Mouse (Mus musculus): ENCODE data around the gene D11Wsu47e.
"Not testable (repeated sequence)": the region's sequence is repeated elsewhere in the genome, so short reads cannot be mapped to it uniquely, and the experiment has no call there.

D11Wsu47e gene

DNA sequence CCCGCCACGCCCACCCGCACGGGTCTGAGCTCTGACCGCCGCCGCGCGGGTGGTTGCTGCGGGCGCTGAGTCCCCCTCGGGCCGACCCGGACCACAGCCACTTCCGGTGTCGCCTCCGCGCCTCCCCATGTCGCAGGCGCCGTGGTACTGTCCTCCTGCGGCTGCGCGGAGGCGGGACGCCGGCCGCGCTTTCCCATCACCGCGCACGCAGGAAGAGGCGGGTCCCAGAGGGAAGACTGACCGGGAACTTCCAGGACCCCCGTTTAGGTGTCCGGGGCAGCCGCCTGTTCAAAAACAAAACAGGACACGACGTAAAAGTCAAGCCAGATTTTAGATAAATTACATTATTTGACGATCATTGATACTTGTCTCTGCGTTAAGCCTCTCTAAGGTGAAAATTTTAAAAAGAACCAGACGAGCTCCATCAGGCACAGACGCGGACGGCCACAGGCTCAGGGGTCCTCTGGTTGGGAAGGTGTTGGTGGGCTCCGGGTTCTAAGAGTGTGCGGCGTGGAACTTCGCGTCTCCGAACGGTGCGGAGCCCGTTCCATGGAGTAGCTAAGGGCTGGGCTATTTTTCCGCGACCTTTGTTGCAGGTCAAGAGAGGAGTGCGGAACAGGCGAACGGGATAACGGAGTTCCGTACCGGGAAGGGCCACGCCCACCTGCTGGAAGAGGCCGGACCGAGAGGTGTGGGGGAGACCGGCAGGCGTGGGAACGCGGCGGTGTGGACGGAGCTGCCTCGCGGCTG is at the start of gene D11Wsu47e, which contains the start of gene Fam104a:
D11Wsu47e (plus strand) TSS at position 456 of the 750 bp plus-strand sequence.
Fam104a (minus strand) TSS at position 199 of the 750 bp plus-strand sequence.
- DNase-seq (ENCODE audit: low spot score in 2 of 2) = peak; percentile 90 to 91

DNA sequence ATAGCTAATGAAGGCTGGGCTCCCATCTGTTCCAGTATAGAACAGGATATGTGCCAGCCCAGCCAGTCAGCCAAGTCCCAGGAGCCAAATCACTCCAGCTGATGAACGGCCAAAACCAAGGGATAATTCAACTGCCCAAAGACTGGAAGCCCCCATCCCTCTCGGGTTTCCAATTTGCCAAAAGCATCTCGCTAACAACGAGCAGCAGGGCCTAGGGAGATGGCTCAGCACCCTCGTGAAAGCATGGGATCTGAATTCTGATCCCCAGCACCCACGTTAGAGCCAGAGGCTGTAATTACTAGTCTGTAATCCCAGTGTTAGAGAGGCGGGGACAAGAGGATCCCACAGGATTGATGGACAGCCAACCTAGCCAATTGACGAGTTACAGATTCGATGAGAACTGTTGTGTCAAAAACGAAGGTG is 49.5 kb upstream of the D11Wsu47e start:
- no peak for DNase-seq (ENCODE audit: low spot score in 2 of 2)

GRCm38 (mm10) chr11:113638680-113639079 is 45.5 kb upstream of the D11Wsu47e start:
- DNase-seq (ENCODE audit: low spot score in 2 of 2) = no peak

DNA sequence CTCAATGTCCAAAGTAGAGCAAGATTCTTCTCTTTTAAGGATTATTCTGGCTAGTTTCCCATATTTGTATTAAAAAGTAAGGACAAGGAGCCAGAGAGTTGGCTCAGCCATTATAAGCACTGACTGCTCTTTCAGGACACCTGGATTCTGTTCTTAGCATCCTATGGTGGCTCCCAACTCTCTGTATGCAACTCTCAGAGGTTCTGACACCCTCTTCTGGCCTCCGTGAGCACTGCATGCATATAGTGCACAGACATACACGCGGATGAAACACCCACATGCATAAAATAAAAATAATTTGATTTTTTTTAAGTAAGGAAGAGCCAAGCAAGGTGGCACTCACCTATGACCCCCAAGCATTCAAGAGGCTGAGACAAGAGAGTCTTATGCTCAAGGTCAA is 39.0 kb upstream of the D11Wsu47e start:
- no peak for DNase-seq (ENCODE audit: low spot score in 2 of 2)

GRCm38 (mm10) chr11:113648152-113648551 is 36.1 kb upstream of the D11Wsu47e start:
- peak; percentile 66 to 76 for DNase-seq (ENCODE audit: low spot score in 2 of 2)

DNA sequence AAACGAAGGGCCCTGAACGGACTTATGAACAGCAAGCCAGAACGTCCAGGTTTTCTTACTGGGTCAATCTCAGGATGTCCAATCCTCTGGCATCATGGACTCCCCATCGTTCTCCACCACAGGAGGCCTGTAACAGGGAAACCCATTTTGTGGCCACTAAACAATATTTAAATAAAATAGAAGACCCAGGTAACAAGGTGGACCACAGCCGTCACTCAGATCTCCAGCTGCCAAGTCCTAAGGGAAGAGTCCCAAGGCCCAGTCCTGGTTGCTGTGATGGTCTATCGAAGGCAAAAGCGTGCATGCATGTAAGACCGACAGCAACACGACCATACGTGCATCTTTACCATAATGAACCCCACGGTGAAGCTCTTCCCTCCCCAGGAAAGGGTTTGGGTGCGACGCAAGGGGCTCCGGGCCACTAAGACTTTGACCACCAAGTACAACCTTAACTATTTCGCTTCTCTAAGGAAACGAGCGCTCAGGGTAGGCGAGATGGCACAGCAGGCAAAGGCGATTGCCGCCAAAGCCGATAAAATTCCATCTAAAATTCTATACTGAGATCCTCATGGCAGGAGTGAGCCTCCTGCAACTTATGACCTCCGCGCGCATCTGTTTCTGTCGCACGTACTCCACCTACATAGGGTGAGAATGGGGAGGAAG is 35.4 kb upstream of the D11Wsu47e start, which contains the start of gene Cog1:
Cog1 (plus strand) TSS at position 480 of the 663 bp plus-strand sequence.
- DNase-seq (ENCODE audit: low spot score in 2 of 2) = no peak

- DNase-seq (ENCODE audit: low spot score in 2 of 2) = peak in 1 of 2 experiments; percentile 38
Measured at GRCm38 (mm10) chr11:113649353-113650210, 34.6 kb upstream of the D11Wsu47e start, which contains the start of gene Slc39a11. Gene Slc39a11 (minus strand): TSS chr11:113650079.

DNA sequence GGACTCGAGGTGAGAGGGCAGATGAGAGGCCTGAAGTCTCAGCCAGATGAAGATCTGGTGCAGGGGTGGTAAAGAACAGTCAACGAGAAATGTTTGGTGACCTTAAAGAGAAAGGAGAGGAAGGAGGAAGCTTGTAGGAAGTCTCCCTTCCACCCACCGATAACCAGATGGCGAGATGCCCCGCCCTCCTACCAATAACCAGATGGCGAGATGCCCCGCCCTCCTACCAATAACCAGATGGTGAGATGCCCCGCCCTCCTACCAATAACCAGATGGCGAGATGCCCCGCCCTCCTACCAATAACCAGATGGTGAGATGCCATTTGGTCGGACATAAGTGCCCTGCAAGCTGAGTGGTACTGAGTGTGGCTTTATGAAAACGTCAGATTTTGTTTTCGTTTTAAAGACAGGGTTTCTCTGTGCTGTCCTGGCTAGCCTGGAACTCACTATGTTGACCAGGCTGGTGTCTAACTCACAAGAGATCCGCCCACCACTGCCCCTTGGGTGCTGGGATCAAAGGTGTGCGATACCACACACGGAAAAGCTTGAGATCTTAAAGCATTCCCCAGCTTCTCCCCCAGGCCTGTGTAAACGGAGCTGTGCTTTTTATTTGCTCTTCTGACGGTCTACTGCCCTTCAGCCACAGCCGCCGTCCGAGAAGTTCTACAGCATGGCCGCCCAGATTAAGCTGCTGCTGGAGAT is 32.9 kb upstream of the D11Wsu47e start:
- no peak for DNase-seq (ENCODE audit: low spot score in 2 of 2)

GRCm38 (mm10) chr11:113651907-113652273 is 32.3 kb upstream of the D11Wsu47e start:
- no peak for DNase-seq (ENCODE audit: low spot score in 2 of 2)

DNA sequence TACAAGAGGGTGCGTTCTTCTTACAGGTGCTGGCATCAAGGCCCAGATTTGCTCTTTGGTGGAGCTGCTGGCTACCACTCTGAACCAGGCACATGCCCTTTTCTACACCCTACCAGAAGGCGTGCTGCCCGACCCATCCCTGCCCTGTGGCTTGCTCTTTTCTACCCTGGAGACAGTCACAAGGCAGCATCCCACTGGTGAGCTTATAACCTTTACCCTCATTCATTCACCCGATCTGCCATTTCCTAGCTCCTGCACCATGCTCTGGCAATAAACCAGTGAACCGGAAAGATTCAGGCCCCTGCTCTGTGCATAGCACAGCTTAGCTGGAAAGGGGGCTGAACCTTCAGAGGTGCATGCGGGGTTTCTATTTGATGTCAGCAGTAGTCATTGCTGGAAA is 31.7 kb upstream of the D11Wsu47e start:
- no peak for DNase-seq (ENCODE audit: low spot score in 2 of 2)

GRCm38 (mm10) chr11:113654105-113654504 is 30.1 kb upstream of the D11Wsu47e start:
- no peak for DNase-seq (ENCODE audit: low spot score in 2 of 2)

GRCm38 (mm10) chr11:113654561-113655270 is 29.5 kb upstream of the D11Wsu47e start:
- DNase-seq (ENCODE audit: low spot score in 2 of 2) = no peak

GRCm38 (mm10) chr11:113656511-113656932 is 27.7 kb upstream of the D11Wsu47e start:
- no peak for DNase-seq (ENCODE audit: low spot score in 2 of 2)

DNA sequence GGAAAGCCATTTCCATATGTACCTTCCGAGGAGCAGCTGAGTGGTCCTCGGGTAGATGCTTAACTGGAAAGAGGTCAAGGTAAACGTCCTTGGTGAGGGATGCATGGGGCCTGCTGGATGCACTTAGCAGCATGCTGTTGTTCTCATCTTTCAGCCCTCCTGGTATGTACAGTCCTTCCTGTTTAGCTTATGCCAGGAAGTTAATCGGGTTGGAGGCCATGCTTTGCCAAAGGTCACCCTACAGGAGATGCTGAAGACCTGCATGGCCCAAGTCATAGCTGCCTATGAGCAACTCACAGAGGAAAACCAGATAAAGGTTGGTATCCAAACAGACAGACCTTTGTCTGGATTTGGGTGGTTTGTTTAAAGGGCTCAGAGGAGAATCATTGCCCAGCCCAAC is 27.0 kb upstream of the D11Wsu47e start:
- no peak for DNase-seq (ENCODE audit: low spot score in 2 of 2)

GRCm38 (mm10) chr11:113658319-113658718 is 25.9 kb upstream of the D11Wsu47e start:
- no peak for DNase-seq (ENCODE audit: low spot score in 2 of 2)

GRCm38 (mm10) chr11:113658763-113659162 is 25.4 kb upstream of the D11Wsu47e start:
- DNase-seq (ENCODE audit: low spot score in 2 of 2) = no peak

DNA sequence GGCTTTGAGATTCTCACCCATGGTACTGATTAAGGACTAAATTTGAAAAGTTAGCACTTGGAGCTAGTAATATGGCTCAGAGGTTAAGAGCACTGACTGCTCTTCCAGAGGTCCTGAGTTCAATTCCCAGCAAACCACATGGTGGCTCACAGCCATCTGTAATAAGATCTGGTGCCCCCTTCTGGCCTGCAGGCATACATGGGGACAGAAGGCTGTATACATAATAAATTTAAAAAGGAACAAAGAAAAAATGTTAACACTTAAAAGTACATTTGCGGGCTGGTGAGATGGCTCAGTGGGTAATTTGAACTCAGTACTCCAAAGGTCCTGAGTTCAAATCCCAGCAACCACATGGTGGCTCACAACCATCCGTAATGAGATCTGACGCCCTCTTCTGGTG is 24.0 kb upstream of the D11Wsu47e start:
- DNase-seq (ENCODE audit: low spot score in 2 of 2) = not testable (repeated sequence)

DNA sequence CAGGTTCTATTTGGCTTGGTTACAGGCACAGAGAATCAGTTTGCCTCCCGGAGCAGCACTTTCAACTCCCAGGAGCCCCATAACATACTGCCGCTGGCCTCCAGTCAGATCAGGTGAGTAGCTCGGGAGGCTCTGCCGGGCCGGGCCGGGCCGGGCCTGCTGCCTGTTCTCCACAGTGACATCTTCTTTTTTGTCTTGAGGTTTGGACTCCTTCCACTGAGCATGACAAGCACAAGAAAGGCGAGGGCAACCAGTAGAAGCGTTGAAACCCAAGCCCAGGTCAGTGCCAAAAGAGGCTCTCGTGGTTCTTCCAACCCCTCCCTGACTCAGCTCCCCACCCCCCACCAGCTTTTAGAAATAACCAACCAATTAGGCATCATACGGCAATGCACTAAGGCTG is 23.3 kb upstream of the D11Wsu47e start:
- DNase-seq (ENCODE audit: low spot score in 2 of 2) = no peak

DNA sequence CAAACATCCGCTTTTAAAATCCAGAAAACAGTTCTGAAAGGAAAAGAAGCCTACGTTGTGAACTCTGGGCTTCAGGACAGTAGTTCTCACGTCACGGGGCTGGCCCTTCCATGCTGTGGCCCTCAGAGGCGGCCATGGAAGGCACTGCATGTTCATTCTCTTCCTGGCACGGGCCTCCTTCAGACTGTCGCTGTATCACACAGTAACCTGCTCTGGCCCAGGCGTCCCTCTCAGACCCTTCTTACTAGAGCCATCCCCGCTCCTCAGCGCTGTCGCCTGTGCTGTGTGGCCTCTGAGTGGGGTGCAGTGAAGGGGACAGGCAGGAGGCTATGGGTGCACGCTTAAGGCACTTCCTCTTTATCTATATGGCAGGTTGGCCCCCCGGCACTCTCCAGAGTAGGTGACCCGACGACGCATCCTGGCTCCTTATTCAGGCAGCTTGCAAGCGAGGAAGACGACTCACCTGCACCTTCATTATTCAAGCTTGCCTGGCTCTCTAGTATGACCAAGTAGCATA is 22.3 kb upstream of the D11Wsu47e start:
- DNase-seq (ENCODE audit: low spot score in 2 of 2) = no peak

DNA sequence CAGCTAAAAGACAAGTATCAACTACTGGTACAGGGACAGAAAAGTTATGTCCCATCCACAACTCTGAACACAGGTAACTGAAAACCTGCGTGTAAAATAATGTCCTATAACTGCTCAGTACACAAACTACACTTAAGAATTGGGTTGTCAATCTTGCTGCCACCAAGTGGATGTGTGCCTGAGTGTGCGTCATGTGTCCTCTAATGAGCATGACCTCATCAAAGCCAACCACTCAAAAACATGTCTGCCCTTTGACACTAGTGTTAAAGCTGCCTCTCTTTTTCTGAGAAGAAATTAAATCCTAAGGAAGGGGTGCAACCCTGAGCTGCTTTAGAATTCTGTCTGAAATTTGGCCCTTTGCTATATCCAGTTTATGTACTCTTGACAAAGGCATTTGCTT is 19.9 kb upstream of the D11Wsu47e start:
- DNase-seq (ENCODE audit: low spot score in 2 of 2) = no peak

Data from frontal cortex, postnatal 14 days (tissue).